Mouse (Mus musculus) brain, embryonic 18.5 days (tissue): ENCODE results near the gene Nrd1.

Experiments used
- DNase-seq: peaks from one replicate; pipeline ENCODE4 v3.0.0-alpha.2; 2012; ENCODE audit warnings: low read depth, low spot score

Nrd1 gene

DNA sequence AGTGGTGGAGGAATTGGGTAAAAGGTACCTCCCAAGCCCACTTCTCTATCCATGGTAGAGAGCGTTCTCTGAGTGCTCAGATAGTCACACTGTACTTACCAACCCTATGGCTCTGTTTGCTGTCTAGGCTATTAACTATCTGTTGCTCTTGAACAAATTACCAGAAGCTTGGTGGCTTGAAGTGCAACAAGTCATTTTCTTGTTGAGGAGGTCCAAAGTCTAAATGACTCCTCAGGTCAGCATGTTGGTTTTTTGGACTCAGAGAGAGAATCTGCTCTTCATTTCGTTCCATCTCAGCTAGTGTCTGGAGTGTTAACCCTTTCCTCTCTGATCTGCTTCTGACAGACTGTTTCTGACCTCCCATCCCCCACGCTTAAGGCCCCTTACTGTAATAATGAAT, 24.6 kb downstream of the Nrd1 start:
- DNase-seq, result no peak

GRCm38 (mm10) chr4:109026543-109026942, 26.1 kb downstream of the Nrd1 start:
- no peak for DNase-seq

DNA sequence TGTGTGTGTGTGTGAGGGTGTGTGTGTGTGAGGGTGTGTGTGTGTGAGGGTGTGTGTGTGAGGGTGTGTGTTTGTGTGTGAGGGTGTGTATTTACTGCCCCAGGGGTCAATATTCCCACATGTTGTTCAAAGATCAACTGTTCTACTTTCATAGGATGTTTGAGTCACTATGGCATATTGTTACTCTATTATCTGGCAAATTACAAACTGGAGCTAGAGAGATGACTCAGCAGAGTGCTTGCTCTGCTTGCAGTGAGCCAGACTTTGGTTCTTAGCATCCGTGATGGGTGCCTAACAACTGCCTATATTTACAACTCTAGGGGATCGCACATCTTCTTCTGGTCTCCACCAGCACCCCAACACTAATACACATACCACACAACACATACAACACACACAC, 29.4 kb downstream of the Nrd1 start:
- DNase-seq, result no peak

- no peak for DNase-seq
Observed at GRCm38 (mm10) chr4:109030266-109030665, 29.8 kb downstream of the Nrd1 start.

DNA sequence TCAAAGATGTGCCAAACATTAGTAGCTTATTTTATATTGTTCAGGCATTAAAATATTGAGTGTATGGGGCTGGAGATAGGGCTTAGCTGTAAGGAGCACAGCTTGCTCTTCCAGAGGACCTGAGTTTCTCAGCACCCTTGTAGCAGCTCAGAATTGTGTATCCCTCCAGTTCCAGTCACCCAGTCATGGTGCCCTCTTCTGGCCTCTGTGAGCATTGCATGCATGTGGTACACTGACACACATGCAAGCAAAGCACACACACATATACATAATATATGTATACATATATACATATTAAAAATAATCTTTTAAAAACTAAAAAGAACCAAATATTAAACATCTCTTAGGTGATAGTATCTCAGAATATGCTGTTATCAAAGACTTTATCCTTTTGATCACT, 35.9 kb downstream of the Nrd1 start:
- DNase-seq, result no peak

DNA sequence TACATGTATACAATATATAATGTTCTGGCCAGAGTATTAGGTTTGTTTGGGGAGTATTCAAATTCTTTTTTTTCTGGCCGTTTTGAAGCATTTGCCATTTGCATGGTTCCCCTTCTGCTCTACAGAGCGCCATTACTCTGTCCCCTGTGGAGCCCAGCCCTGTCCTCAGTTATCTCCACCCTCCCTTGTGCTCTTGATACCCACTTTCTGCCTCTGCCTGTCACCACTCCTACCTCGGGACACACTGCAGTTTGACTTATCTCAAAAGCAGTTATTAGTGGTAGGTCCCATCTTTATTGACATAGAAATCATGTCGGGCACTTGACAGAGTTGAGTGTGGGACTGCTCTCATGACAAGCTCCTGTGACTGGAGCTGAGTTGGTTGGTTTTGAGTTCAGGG, 42.3 kb downstream of the Nrd1 start:
- no peak for DNase-seq

- DNase-seq, result no peak
Observed at GRCm38 (mm10) chr4:109043294-109043693, 42.8 kb downstream of the Nrd1 start.

DNA sequence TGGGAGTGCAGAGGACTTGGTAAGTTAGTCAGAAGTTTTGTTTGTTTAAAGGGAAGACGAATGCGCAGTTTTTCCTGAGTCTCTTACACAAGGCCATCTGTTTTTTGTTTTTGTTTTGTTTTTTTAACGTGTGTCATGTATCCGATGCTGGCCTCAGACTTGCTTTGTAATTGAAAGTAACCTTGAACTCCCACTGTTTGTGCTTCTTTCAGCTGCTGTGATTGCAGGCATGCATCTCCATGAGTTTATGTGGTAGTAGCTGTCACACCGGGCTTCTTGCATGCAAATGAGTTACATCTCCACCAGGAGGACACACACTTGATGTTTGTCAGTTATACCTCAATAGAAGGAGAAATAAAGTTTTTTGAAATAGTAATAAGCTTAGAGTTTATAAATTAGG, 43.3 kb downstream of the Nrd1 start:
- DNase-seq, result no peak

GRCm38 (mm10) chr4:109048258-109048657, 47.8 kb downstream of the Nrd1 start:
- no peak for DNase-seq

- no peak for DNase-seq
Observed at GRCm38 (mm10) chr4:109052282-109052681, 51.8 kb downstream of the Nrd1 start.

DNA sequence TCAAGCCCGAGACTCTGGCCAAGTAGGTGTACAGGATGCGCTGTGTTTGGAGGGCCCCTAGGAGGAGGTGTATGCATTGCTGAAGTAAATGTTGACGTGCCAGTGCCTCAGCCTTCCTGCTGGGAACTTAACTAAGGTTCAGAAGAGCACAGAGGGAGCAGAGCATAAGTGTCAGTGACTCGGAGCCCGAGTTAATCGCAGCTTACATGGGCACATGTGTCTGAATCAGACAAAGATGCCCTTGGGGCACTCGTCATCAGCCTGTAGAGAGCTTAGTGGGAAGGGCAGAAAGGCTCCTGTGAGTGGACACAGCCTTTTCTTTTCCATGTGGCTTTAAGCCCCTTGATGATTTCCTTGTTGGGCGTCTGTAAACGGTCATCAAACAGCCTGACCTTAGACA, 53.5 kb downstream of the Nrd1 start:
- no peak for DNase-seq

GRCm38 (mm10) chr4:109056351-109056750, 55.9 kb downstream of the Nrd1 start:
- no peak for DNase-seq

DNA sequence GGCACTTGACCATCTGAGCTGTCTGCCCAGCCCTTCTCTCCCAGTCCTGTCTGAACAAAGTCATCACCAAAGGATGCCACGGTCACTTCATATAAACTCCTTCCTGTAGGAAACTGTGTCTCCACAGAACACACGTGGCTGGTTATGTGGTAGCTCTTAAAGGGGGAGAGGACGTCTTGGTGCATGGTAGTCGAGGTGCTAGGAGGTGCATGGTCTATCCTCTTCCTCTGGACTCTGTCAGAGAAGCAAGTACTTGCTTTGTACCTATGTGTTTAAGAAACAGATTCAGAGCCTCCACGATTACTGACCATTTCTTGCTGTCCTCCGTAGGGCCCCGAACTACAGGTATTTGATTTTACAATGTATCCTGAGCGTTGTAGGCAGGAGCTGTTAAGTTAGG, 57.2 kb downstream of the Nrd1 start:
- no peak for DNase-seq

DNA sequence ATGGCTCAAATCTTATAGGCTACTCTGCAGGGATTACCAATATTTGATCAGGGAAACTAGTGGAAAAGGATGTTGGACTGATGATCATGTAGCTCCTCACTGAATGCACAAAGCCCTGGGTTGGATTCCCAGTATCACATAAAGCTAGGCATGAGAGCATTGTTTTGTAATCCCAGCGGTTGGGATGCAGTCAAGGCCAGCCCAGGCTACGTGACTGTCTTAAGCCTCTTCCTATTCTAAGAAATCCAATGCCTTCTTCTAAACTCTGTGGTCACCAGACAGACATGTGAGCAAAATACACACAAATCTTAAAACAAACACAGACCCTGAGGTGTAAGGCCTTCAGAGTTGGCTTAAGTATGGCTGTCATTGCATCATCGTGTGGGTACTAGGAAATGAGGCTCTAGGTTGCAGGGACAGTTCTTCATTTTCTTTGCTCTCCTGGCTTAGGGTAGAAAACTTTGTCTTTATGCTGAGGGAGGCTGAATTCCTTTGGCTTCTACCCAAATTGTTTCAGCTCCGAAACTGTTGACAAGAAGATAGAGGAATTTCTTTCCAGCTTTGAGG, 58.9 kb downstream of the Nrd1 start:
- no peak for DNase-seq

- no peak for DNase-seq
Observed at GRCm38 (mm10) chr4:109064941-109065340, 64.5 kb downstream of the Nrd1 start.

DNA sequence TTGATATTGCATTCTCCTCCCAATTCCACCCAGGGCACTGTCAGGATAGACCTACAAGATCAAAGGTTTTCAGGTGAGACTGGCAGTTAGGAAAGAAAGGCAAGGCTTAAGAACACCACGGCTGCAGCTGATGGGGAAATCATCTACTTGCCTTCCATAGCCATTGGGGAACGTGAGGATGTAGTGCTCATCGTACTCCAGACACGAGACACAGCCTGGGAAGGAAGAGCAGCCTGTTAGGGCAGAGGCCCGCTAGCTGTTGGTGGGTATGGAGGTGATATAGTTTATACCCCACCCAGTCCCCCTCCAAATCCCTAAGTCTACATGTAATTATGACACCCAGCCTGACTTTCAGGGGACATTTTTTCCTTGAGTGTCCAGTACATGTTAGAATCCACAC, 65.3 kb downstream of the Nrd1 start:
- no peak for DNase-seq

DNA sequence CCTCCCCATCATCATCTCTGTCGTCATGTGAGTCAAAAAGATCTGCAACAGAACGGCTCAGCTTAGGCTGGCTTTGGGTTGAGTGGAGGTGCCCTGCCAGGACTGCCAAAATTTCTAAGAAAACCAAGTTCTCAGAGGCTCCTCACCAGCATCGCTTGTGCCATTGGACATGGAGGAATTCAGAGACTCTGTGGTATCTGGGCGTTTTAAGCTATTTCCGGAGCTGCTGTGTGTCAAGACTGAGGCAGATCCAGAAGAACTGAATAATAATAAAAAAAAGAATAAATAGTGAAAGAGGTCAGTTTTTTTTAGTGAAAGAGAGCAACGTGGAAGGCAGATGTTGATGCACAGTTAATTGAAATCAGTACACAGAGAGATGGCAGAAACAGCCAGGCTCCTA, 72.4 kb downstream of the Nrd1 start:
- no peak for DNase-seq

DNA sequence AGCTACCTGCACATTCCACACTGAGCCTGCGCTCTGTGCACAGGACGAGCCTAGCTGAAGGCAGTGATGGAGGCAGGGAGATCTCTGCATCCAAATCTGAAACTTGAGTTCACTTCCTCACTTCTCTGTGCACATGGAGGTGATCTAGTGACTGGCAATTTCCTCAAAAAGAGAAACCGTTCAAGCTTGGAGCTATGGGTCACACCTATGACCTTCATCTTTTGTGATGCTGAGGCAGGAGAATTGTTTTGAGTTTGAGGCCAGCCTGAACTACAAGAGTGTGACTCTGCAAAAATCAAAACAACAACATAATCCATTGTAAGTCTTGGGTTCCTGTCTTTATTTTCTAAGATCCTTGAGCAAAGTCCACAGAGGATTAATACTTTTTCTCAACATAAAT, 72.8 kb downstream of the Nrd1 start:
- no peak for DNase-seq

GRCm38 (mm10) chr4:109078941-109079340, 78.5 kb downstream of the Nrd1 start:
- no peak for DNase-seq

GRCm38 (mm10) chr4:109079676-109080075, 79.2 kb downstream of the Nrd1 start:
- no peak for DNase-seq

GRCm38 (mm10) chr4:109080118-109080517, 79.7 kb downstream of the Nrd1 start:
- DNase-seq, result no peak

DNA sequence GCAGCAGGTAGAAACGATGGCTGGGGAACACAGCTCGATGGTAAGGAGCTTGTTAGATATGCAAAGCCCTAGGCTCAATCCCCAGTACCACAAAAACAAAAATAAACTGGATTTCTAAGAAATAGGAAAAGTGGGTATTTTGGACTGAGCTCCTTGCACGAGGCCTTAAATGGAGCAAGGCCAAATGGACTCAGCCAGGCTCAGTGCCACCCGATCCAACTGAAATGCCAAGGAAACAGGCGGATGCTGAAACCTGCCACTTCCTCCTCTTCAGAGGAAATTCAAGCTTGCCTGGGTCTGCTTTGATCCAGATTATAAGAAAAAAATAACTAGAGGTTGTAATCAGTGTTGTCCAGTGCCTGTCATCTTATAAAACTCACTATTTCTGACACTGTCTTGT, 88.7 kb downstream of the Nrd1 start:
- no peak for DNase-seq

DNA sequence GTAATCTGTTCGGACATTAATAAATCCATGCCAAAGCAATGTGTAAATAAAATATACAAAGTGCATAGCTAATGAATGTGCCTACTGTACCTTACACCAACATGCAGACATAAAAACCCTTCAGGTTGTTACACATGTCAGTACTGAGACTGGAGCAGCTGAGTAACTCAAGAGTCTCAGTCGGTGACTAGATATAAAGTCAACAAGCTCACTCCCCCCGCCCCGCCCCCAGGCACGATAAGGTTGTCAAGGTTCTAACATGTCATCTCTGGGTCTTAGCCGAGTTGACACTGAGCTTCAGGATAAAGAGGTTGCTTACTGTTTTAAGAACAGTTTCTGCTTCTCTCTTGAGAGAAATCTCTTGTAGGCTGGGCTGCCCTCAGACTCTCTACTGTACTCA, 89.5 kb downstream of the Nrd1 start:
- DNase-seq, result no peak

DNA sequence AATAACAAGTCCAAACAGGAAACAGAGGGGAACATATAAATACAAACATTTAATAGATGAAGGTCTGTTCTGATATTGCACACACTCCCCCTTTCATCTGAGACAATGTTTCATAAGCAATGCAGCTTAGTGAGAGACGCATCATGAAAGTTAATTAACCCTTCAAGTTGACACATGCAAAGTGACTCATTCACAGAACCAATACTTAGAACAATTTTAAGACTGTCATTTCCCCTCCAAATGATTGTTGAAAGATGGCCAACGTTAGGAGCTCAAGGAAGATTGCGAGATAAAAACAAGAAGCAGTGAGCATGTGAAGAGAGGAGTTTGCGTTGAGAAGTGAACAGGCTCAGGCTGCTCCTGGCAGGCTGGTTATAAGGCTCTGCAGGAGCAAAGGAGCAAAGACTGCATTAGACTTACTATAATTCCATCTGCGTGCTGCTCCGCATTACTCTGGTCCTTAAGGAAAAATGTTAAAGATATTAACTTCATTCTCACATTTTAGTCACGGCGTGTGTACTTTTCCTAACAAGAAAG, 90.9 kb downstream of the Nrd1 start:
- no peak for DNase-seq
